Mouse (Mus musculus) kidney, adult 8-10 months (tissue): ENCODE results near the gene Zfp526.
"Not testable (repeated sequence)": the region's sequence is repeated elsewhere in the genome, so short reads cannot be mapped to it uniquely, and the experiment has no call there.

Experiments
- DNase-seq, 2 experiments: peaks; one replicate each; pipeline ENCODE4 v3.0.0; 2022

Gene Zfp526

DNA sequence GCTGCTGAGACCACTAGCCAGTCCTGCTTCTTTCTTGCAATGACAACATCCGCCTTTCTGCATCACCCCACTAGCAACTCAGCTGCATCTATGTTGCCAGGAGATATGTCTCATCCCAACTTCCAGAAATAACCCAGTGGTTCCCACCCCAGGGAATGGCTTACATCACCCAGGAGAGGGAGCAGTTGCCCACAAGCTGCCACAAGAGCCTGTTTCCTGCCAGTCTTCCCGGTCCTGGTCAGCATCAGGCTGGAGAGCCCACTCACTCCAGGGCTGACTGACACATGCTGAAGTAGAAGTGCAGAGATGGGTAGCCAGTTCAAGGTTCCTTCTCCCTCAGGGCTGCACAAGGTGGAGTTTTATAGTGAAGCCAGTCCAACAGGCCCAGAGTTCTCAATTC lies 19.8 kb downstream of the Zfp526 start:
- peak; percentile 57 to 64 for DNase-seq

DNA sequence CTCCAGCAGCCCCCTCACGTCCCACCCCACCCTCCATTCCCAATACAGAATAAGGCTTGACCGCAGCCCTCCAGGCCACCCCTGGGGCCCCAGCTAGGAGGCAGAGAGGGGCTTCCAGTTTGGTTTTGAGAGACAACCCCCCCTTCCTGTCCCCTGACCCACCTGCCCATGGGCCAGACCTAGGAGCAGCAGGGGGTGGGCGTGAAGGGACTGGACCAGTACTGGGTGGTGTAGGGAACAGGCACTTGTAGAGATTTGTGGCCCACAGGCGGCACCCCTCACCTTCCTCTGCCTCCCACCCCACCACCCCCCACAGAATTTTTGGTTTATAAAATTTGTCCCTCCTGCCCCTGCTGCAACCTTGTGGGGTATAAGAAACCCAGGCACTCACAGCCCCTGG lies 22.1 kb downstream of the Zfp526 start:
- no peak for DNase-seq

DNA sequence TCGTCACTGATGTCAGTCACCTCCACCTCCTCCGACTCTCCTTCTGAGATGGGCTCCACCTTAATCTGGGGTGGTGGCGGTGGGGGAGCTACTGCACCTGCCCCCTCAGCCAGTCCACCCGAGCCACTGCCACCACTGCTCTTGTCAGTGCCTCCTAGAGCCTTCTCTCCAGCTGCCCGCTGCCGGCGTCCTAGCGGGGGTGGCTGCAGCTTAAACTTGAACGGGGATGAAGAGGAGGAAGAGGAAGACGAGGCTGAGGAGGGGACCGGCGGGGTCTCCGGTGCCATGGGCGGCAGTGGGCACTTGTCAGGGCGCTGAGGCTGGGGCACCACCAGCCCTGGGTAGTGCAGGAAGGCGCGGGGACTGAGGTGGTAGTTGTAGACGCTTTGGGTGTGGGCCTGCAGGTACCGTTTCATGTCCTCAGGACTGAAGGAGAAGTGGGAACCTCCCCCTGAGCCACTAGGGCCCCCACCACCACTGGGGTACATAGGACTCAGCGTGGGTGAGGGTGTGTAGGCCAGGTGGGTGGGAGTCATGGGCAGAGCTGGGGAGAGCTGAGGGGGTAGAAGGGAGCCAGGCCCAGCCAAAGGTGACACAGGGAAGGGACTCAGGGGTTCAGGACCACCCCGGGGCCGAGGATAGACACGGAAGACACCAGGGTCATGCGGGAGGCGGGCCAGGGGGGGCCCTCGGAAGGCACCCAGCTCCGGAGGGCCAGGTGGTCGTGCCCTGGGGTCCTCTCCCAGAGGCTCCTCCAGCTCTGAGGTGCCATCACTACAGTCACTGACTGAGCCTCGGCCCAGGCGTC lies 23.5 kb downstream of the Zfp526 start:
- no peak for DNase-seq

DNA sequence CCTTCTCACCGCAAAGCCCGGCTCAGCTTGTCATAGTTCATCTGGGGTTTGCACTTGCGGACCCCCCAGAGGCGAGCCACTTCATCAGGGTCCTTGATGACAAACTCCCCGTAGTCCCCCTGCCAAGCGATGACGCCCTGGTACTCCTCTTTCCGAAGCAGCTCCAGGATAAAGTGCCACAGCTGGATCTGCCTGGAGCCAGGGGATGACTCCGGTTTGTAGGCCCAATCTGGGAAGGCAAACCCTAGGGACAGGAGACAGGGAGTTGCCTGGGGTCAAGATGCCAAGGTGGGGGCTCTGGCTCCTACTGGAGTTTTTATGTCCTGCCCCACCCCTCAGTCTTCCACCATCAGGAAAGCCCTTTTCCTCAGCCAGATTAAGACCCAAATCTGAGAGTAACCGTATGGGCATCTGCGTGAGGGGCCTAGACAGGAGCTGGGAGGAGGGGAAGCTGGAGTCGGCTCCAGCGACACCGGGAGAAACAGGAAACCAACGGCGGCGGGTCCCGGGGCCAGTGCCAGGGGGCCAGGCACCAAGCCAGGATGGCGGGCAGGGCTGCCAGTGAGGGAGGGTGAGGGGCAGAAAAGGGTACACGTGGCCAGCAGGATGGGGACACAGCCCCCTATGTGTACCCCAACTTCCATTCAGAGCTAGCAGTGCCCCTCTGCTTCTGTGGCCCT lies 25.0 kb downstream of the Zfp526 start:
- peak in 1 of 2 experiments; percentile 55 for DNase-seq

GRCm38 (mm10) chr7:25246759-25247137 lies 25.5 kb downstream of the Zfp526 start:
- no peak for DNase-seq

DNA sequence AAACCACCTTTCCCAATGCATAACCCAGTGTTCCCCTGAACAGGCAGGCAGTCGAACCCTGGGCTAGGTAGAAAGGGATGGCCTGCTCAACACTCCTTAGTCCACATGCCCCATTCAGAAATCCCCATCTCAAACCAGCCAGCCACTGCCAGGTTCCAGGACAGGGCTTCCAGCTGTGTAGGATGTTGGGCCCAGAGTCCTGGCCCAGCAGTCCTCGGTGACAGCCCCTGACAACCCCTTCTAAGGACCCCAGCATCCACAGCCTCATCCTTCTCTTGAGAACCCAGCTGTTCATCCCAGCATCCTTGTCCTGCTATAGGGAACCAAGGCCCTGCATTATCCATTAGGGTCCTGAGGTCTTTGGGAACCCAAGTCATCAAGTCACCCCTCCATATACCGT lies 26.3 kb downstream of the Zfp526 start:
- DNase-seq: no peak

- no peak for DNase-seq
Observed at GRCm38 (mm10) chr7:25248018-25248647, 26.9 kb downstream of the Zfp526 start.

- no peak for DNase-seq
Observed at GRCm38 (mm10) chr7:25248846-25249313, 27.7 kb downstream of the Zfp526 start.

DNA sequence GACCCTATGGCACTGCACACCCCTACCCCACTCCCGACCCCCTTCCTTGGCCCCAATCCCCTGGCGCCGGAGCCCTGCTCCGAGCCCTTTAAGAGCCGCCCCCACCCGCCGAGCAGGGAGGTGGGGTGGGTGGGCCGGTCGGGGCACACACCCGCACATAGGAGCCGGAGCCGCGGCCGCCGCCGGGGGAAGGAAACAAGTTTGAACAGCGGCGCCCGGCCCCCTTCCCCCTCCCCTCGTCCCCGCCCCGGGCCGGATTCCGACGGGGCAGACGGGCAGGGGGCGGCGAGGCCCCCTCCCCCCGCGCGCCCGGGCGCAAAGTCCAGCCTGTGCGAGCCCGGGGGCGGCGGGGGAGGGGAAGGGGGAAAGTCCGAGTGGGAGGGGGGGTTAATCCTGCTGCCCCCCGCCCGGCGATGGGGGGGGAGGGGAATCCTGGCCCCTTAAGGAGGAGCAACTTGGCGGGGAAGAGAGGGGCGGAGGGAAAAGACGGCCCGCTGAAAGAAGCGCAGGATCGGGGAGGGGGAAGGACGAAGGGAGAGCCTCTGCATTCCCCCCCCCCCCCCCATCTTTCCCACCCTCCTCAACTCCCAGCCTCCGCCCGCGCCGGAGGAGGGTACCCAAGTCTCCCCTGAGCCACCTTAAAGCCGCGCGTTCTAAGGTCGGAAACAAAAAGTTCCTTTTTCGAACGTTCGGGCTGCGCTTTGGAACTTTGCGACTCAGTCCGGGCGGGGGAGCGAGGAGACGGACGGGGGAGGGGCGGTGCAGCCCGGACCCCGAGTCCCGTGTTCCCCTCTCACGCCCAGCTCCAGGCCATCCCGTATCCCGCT lies 28.3 kb downstream of the Zfp526 start:
- peak; percentile 75 to 80 for DNase-seq

- peak; percentile 93 to 95 for DNase-seq
Observed at GRCm38 (mm10) chr7:25250141-25250972, 29.1 kb downstream of the Zfp526 start, which contains the start of gene Erf. Gene Erf (minus strand): TSS chr7:25250761.

DNA sequence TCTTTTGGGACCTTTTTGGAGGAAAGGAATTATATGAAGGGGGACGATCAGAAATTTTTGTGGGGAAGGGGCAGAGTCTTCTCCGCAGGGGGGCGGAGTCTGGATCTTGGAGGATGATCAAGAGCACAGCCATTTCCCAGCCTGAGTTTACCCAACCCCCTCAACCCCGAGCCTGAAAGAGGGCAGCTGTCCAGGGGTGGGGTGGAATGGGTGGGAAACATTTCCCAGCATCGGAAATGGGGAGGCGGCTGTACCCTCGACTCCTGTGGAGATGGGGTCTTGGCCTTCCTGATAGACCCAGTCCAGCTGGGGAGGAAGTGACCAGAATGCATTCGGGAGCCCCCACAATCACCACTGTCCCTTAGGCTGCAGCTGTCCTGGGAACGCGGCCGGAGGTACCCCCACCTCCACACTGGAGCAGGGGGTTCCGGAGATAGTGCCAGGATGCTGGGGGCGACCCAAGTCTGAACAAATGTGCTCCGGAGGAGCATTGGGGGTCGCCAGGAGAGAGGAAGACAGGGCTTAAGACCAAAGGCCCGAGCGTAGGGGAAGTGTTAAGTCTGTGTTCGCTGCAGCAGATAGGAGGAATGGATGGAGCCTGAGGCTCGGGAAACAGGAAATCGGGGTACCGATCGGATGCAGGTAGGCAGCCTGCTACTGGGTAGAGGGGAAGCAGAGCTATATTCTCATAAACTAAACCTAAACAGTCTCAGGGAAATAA lies 30.0 kb downstream of the Zfp526 start:
- DNase-seq: peak in 1 of 2 experiments; percentile 53

- DNase-seq: no peak
Observed at GRCm38 (mm10) chr7:25251822-25252221, 30.6 kb downstream of the Zfp526 start.

DNA sequence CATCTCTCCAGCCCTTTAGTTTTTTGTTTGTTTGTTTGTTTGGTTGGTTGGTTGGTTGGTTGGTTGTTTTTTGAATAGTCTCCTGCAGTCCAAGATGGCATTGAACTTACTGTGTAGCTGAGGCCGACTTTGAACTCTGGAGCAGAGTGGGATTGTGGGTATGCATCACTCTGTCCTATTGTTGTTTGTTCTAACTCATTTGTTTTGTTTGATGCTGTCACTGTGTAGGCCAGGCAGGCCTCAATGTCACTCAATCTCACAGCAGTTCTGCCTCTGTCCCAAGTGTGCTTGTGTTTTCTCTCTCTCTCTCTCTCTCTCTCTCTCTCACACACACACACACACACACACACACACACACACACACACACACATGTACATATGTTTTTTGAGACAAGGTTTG lies 40.7 kb downstream of the Zfp526 start:
- DNase-seq: no peak

DNA sequence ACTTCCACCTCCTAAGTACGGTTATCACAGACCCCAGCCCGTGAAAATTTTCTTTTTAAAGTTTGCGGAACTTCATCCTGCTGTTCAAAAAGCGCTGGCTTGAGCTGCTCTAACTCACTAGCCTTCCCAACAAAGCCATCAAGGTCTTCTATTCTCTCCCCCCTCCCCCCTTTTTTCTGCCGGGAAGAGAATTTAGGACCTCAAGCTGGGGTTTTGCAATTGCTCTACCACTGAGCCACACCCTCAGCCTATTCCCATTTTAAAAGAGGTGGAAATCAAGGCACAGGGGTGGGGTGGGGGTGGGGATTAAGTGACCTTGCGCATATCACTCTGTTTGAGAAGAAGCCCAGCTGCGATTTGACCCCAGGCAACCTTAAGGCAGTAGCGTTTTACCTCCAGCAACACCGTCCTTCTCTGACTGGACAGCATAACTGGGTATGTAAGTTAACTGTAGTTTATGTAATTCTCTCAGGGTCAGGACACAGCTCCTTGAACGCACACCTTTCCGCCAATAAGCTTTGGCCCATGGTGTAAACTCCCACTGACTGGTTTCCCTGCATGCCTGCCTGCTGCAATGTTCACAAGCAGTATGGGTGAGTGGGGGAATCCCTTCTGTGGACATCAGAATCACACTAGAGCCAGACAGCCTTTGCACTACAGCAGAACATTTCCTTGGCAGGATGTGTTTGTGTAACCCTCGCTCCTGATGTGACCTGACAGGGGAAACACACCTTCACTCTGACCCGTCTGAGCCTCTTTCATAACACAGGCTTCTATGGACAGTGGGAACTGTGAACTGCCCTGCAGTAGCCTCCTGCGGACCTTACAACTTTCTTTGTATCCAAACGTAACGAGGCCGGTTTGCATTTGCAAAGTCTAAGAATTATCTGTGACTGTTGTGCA lies 43.0 kb downstream of the Zfp526 start:
- no peak for DNase-seq

DNA sequence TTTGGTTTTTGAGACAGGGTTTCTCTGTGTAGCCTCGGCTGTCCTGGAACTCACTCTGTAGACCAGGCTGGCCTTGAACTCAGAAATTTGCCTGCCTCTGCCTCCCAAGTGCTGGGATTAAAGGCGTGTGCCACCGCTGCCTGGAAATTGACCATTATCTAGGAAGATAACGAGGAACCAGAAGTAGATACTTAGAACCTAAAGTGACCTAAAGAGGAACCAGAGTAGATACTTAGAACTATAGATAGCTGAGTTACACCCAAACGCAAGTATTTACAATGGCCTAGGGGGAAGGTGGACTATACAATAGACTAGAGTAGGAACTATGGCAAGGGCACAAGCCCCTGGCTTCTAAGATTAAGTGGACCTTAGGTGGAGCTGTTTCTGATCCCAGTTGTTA lies 44.5 kb downstream of the Zfp526 start:
- DNase-seq: not testable (repeated sequence)

GRCm38 (mm10) chr7:25266180-25266962 lies 45.1 kb downstream of the Zfp526 start:
- DNase-seq: peak in 1 of 2 experiments; percentile 6

GRCm38 (mm10) chr7:25267301-25267750 lies 46.1 kb downstream of the Zfp526 start, which contains the start of gene Cic:
Gene Cic (plus strand): TSS chr7:25267704.
- peak; percentile 99 to 100 for DNase-seq

- peak; percentile 99 to 100 for DNase-seq
Observed at GRCm38 (mm10) chr7:25267751-25268463, 46.7 kb downstream of the Zfp526 start.
